Mouse (Mus musculus) ovary, postnatal 14 days (tissue): ENCODE measurements at regions not wholly inside any gene's neighbourhood (a gene's known extent, or its start where the extent isn't known, plus 50 kb on each side); places are given as distances from the start of the nearest gene placed in this dataset.

Experiments
- DNase-seq: peaks from one replicate; pipeline ENCODE4 v3.0.0; 2022; ENCODE audit warnings: low spot score

DNA sequence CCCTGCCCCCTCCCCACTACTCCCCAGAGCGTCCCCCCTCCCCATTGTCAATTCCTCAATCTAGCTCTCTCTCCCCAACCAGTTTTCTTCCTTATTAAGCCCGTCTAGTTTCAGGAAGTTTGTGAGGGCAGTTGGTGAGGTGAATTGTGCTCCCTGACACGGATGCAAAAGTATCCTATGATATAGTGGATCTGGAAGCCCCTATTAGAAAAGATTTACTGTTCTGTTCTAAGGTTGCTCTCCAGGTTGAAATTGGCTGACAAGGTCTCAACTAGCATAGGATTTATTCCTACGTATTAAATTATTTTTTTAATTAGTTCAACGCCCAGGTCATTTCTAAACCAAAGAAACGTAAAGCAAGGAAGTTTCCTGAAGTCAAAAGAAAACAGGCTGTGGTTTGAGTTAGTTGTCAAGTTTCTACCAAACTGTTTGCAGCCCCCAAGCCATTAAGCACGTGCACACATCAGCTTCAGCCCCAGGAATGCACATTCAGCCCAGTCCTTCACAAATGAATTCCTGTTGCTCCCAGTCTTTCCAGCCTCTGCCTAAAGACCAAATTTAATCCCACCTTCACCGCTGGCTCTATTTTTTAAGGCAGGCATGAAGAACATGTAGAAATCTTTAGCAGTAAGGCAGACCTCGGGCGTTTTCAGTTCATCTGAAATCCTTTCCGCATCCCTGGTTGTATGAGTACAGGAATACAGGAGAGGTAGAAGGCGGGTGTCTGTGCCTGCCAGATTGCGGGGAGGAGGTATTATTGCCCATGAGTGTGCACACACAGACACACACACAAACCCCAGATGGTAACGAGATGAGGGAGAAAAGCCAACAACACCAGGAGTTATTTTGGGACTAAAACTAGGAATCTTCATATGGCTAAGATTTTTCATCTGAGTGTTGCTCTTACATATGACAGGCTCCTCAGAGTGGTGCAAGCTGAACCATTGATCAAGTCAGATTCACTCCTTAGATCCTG lies 375.5 kb downstream of the Nuf2 start:
- no peak for DNase-seq

DNA sequence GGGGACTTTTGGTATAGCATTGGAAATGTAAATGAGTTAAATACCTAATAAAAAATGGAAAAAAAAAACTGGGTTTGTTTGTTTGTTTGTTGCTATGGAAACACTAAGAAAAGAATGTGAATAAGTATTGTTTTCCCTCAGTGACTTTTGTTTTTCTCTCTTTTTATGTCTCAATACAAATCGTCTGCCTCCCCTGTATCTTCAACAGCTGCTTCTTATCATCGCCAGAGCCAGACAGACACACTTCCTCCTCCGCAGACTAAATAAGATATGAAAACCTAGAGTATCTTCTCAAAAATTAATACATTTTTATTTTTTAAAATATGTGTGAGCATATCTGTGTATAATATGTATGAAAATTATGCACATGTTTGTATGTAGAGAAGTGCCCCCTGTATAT lies 389.0 kb downstream of the Nuf2 start:
- no peak for DNase-seq

DNA sequence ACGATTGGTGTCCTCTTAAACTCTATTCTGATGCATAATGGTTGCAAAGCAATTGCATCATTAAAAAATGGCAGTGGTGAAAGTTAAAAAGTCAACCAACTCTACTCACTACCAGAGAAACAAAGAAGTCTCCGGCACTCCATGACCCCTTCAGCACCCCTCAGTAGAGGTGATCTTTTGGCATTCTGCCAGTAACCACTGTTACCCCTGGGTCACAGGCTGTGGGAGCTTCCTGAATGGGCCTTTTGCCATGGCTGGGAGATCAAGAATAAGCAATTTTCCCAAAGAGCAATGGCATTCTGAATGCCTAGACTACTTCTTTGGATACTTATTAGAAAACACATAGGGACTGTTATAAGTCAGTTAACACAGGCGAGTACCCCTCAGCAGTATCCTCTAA lies 391.2 kb downstream of the Nuf2 start:
- no peak for DNase-seq

DNA sequence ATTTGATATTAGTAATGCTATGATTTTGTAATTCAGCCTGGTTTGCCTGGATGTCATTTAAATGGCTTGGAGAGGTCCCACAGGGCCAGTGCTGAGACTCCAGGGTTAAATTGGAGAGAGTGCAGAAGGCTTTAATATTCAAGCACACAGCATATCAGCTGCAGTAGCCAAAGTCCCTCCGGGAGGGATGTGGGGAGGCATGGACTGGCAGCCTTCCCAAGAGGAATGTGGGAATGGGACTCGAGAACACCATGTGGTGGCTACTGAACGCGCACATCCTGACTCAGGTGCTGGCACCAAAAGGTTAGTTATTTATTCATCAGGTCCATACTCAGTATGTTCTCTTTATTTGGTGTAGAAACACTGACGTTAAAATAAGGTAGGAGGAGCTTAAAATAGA lies 391.8 kb downstream of the Nuf2 start:
- DNase-seq: no peak

DNA sequence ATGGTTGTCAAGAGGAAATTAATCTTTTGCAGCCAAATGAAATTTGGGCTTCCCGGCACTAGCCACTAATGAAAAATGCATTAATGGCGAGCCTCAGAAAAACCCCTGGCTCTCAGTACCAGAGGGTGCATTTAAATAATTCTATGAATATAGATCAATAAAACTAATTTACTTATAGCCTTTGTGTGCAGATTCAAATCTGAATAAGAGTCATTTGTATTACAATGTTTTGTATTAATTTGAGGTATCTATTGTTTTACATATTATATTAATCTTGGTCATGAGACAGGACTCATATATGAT lies 392.1 kb downstream of the Nuf2 start:
- DNase-seq: no peak

DNA sequence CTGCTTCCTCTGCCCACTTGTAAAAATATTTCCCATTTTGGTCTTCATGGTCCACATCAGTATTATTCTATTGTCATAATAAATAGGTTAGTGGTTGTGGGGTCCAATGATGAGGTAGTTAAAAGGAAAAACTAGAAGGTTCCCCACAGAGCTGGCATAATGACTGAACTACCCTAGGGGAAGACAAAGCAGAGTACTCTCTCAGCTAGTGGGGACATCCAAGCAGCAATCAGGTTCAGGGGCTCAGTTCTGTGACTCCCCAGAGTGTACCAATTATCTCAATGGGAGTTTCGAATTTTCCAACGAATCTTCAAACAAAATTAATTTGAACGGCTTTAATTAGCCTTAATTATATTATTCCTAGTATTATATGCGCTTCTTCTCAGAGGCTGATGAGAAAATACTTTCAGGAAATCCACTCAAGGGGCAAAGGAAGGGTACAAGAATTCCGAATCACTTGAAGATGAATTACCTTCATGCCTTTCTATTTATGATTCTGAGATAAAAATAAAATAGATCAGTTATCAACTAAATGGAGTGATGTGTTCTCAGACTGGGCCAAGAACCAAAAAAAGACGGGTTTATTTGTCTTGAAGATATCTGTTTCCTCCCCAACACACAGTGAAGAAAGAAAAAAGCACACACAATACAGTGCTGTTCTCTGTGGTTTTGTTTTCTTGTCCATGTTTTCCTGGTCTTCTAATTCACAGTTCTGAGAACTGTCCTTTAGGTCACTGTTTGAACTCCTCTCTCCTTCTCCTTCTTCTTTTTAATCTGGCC lies 392.7 kb downstream of the Nuf2 start:
- DNase-seq: no peak

DNA sequence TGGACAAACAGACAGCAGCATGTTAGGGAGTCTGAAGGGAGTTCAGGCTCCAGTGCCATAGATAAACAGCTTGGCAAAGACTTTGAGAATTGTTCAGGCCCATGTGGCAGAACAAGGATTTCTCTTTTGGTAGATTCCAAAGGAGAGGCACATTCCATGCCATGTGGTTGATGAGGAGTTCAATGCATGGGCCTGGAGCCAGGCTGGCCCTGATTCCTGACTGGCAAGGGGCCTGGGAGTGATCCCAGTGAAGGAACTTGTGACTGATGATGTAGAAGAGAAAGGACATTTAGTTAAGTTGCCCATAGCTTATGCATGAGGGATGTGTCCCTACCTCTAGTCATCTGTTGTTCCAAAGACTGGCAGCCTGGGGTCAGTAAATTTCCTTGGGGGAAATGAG lies 395.7 kb downstream of the Nuf2 start:
- DNase-seq: no peak

DNA sequence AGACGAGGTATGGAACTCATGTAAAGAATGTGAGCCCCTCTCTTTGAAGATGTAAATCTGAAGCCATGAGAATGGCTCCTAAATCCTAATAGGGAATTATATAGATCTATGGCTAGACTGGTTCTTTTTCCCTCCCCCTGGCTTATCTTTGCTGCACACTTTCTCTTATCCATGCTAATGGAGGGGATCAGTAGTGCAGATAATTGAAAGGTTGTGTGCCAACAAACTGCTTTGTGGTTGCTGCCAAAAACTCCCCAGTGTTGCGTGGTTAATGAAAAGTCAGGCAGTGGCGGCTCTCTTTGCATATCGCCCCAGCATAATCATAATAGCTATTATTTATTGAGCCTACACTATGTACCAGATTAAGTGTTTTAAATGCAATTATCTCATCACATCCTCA lies 427.6 kb downstream of the Nuf2 start:
- DNase-seq: no peak

DNA sequence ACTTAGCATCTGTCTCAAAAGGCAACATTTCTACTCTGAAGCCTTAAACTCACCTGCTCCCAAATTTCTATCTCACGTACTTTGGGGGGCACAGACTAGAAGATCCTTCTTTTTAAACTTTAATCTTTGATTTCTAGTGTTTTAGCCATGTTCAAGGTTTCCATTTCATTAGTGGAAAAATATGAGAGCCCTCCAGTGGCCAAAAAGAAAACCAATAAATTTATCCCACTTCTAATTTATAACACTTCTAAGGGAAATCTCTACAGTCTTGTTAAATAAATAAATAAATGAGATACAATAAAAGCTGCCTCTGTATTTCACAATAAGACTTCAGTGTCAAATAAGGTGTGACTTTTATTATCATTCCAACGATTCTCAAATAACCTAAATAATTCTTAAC lies 428.2 kb downstream of the Nuf2 start:
- no peak for DNase-seq

DNA sequence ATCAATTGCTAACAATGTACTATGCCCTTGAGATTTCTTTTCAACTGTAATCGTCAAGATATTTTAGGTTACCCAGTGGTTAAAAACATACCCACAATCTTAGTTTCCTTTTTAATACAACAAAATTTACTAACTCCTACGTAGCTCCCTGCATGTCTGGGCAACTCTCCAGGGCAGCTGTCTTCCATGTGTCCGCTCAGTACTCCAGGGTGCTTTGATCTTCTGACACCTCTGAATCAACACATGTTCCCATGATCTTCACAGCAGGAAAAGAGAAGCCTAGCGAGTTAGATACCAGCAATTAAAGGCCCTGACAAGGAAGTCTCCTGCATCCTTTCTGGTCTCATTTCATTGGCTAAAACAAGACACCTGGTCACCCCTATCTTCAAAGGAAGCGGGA lies 432.0 kb downstream of the Nuf2 start:
- peak; percentile 35 for DNase-seq

DNA sequence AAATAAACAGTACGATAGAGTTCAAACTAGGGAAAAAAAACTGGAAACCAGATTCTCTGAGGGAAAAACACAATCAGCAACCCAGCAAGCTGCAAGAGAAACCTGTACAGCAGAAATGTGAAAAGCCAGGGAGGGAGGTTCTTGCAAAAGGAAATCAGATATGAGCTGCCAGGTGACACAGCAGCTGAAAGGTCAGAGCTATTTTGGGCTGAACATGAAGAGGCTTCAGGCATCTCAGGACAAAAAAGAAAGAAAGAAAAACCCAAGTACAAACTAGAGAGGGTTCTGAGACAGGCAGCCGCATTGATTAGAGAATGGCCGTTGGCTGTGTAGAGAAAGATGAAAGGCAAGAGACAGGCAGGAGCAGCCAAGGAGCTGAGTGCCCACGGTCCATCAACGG lies 434.5 kb downstream of the Nuf2 start:
- DNase-seq: no peak

DNA sequence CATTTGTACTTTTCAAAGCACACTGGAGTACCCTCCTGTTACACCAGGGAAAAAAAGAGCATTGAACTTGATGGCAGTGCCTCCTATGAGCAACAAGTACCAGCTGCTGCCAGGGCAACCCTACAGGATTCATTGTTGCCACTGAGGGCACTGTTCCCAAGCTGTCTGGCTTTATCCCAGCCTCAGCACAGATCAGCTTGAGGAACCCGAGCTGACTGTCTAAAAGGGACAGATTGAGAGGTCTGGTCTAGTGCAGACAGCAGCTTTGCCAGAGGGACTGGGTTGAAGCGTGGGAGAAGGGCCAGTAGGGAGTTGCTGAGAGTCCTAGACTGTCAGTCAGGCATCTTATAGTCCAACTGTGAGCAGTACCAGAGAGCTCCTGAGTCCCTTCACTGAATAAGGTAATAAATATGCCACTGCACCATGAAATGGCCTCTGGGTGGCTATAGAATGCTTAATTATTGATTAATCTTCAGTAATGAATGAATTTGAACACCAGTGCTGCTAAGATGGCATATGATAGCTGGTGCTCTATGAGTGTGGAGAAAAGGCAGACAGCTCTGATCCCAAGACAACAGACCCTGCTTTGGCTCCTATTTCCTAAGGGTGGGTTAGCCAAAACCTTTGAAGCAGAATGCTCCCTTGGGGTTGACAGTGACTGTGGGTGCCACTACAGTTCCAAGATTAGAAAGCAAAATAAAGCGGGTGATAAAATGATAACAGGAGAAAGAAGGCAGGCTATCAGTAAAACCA lies 437.5 kb downstream of the Nuf2 start:
- DNase-seq: no peak

DNA sequence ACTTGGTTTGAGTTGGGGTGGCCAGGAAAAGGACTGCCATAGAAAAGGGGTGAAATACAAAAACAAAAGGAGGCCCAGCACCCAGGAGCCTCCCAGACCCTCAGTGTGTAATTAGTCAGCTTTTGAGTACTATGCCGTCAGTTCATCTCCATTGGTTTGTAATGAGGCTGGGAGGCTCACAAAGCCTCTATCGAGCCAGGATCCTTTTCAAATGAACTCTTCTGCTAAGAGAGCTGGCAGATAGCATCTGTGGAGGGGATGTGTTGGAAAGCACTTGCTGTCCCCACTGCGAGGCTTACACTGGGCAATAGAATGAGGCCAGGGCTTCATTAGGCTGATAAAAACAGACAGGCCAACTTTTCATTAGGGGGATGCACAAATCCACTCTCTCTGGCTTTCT lies 445.2 kb downstream of the Nuf2 start:
- no peak for DNase-seq

DNA sequence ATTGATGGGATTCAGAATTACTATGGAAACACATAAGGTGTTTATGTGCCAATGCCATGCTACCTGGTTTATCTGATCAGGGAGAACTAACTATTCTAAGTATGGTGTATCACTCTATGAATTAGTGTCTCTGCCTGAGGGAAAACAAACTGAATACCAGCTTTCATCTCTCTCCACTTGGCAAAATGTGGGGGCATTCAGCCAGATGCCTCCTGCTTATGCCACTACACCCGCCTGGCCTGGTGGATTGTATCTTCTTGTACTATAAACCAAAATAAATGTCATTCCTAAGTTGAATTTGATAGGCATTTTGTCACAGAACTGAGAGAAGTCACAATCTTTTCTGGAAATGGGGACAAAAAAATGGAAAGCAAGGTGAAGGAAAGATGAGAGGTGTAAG lies 450.6 kb downstream of the Nuf2 start:
- DNase-seq: no peak

DNA sequence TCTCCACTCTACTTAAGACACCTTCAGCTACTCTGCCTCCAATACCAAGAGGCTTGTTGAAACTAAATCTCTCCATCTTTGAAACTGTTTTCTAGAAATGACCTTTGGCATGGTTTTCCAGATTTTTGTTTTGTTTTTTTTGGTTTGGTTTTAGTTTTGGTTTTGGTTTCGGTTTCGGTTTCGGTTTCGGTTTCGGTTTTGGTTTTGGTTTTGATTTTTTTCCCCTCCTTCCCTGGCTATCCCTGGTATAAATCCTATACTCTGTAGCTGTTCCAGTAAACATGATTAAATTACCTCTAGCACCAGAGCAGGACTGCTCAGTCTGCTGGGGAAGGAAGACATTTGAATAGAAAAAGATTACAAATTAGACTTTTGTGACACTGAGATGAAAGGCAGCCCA lies 454.0 kb downstream of the Nuf2 start:
- no peak for DNase-seq

DNA sequence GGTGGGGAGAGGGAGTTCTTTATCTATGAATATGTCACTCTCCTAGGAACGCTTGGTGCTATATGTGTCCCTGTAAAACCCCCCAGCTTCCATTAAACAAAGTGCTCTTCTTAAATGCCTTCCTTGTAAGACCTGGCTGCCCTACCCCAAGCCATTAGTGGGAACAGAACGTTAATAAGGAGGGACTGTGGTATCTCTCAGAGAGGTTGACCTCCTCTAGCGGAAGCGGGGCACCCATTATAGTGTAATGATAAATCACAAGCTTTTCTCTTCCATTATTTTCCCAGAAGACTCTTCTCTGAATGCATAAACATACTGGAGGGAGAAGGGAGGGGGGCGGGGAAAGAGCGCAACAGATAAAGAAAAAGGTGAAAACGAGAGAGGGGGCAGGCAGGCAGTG lies 455.3 kb downstream of the Nuf2 start:
- DNase-seq: no peak

DNA sequence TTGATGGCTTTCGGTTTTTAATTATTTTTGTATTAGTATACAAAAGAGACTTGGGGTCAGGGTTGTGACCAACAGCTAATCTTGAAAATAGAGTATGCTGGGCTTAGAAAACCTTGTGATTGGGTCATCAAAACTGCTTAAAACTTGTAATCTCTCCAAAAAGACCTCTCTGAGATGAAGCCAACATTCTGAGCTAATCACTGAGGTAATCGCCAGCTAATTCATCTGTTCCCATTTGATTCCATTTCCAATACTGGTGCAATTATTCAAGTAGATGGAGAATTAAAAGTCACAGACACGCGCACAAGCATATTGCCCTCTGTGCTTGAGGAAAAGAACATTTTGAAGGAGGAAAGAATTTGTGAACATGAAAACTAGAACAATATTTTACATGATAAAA lies 459.9 kb downstream of the Nuf2 start:
- no peak for DNase-seq

DNA sequence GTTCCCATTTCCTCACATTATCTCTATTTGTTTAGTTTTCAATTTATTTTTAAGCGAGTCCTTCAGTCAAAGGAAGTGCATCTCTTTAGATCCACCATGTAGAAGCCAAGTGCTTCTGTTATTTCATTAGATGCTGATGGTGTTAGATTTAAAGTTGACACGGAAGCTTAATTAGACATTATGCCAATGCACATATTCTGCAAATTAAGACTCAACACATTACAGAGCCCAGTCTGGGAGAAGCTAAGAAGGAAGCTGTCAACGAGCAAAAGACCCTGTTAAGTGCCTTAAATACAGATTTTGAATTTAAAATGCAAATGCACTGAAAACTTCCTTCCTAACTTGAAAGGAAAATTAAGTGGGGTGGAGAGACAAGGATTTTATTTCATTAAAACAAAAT lies 461.6 kb downstream of the Nuf2 start:
- DNase-seq: no peak

DNA sequence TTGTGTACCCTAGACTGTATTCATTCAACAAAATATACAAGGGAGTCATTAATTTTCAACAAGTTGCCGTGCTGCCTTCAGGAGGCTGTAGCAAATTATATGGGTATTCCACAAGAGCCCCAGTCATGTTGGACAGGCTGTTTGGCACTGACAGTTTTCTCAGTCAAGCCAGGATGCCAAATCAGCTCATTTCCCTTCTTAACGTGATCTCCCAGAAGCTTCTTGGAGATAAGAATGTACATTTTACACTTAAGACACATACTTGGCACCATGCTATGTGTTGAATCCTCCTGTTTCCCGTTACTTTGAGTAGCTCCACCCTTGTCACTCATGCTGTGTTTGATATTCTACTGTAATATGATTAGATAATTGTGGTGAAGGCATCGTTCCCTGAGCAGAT lies 464.5 kb downstream of the Nuf2 start:
- DNase-seq: no peak

DNA sequence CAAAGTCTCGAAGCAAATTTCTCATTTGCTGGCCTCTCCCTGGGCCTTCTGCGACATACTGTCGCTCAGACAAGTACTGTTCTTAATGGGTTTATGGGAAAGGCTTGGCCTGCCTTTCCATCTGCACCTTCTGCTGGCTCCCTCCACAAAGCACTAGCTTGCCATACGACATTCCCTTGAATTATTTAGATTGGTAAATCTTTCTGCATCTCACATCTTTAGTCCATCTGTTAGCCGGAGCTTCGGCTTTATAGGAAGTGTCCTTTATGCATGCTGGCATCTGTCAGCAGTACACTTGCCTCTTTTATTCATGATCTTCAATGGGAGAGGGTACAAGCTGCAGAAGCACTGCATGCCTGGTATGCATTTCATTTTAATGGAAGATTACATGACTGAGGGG lies 470.6 kb downstream of the Nuf2 start:
- no peak for DNase-seq

DNA sequence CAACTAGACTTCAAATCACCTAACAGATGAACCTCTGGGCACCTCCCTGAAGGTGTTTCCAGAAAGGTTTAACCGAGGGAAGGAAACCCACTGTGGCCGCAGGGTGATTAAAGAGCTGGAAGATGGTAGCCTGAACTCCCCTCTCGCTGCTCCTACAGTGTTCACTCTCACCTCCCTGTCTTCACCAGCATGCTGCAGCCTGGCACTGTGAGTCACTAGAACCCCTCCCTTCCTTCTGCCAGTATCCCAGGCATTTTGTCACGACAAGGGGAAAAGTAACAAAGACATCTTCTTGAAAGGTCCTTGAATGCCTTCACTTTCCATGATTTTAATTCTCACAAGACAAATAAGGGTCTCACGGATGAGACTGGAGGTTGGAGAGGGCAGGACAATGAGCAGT lies 471.1 kb downstream of the Nuf2 start:
- no peak for DNase-seq

DNA sequence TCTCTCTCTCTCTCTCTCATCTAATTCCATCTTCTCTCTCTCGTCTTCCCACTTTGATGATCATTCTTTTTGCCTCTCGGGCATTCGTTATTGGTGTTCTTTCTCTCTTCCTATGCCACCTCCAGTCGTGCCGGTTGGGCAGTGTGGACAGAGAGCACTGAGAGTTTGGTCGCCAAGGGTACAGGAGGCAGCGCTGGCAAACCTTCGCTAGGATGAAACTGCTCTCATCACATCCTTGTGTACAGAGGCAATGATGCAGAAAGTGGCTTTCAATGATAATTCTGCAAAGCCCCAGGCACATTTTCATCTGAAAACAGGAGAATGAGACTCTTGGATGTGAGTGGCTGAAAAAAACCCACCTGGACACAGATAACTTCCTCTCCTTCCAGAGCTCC lies 479.4 kb downstream of the Nuf2 start:
- no peak for DNase-seq
